Comparison of ENCODE assay signal across 26 mouse cellular contexts in the genomic region with DNA sequence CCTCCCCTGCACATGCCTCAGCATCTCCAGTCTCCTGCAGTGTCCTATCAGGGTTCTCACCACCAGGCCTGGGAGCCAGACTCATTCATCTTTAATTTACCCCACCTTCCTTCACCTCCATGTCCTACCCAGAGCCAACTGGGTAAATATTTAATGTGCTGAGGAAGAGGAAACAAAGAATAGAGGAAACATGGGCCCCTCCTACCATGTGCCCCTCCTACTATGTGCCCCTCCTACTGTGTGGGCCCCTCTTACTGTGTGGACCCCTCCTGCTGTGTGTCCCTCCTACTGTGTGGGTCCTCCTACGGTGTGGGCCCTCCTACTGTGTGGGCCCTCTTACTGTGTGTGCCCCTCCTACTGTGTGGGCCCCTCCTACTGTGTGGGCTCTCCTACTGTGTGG. TPM values are rescaled to one million over a fixed set of nuclear protein-coding genes. Genes with fewer than 3 reads are reported as not detected.
DNase-seq lines count a peak whose midpoint lies in the region; ATAC-seq and TF ChIP-seq lines count a peak whose summit lies in the region.
"Had no signal": no experiment of that assay in that cellular context is flagged by ENCODE, and none has a peak within 500 bp of the region (broad histone marks: within the 10 kb centered on the region; RNA-seq: fewer than 3 reads in every experiment).

No protein-coding gene starts in this region.

- H3K9ac ChIP-seq in embryonic facial prominence, embryonic 13.5 days = no peak overlapping the region
- no peak overlapping the region for H3K9ac ChIP-seq in kidney, embryonic 16.5 days (replicated peaks; ENCODE audit: low read length)
- H3K9ac ChIP-seq in lung, postnatal 0 days (replicated peaks; ENCODE audit: low read depth) = no peak overlapping the region
- H3K9ac ChIP-seq in stomach, postnatal 0 days (ENCODE audit: low read length) = no peak overlapping the region
- no peak overlapping the region for H3K9ac ChIP-seq in midbrain, embryonic 16.5 days (ENCODE audit: low read depth, low read length)
- H3K9ac ChIP-seq: embryonic facial prominence, embryonic 12.5 days; hindbrain, embryonic 13.5 days had no signal

- no peak overlapping the region for H3K4me2 ChIP-seq in embryonic facial prominence, embryonic 13.5 days
- no peak overlapping the region for H3K4me2 ChIP-seq in kidney, embryonic 16.5 days (replicated peaks; ENCODE audit: low read depth, low read length)
- H3K4me2 ChIP-seq in lung, postnatal 0 days (replicated peaks; ENCODE audit: low read depth, low read length) = no peak overlapping the region
- no peak overlapping the region for H3K4me2 ChIP-seq in stomach, postnatal 0 days (replicated peaks; ENCODE audit: low read depth)
- no peak overlapping the region for H3K4me2 ChIP-seq in midbrain, embryonic 16.5 days (ENCODE audit: low read length)
- H3K4me2 ChIP-seq: embryonic facial prominence, embryonic 12.5 days; heart, embryonic 11.5 days; hindbrain, embryonic 13.5 days had no signal

- H3K27me3 ChIP-seq in embryonic facial prominence, embryonic 13.5 days = no peaks in the 10 kb centered on the region
- H3K27me3 ChIP-seq in embryonic facial prominence, embryonic 10.5 days (replicated peaks; ENCODE audit: low read depth, poor library complexity, severe bottlenecking) = no peaks in the 10 kb centered on the region
- no peaks in the 10 kb centered on the region for H3K27me3 ChIP-seq in kidney, embryonic 16.5 days (ENCODE audit: insufficient read depth, low read length)
- no peaks in the 10 kb centered on the region for H3K27me3 ChIP-seq in lung, postnatal 0 days (replicated peaks; ENCODE audit: insufficient read depth, low read length)
- no peaks in the 10 kb centered on the region for H3K27me3 ChIP-seq in stomach, postnatal 0 days (ENCODE audit: control insufficient read depth, insufficient read depth, low read length)
- no peaks in the 10 kb centered on the region for H3K27me3 ChIP-seq in midbrain, embryonic 16.5 days (ENCODE audit: control insufficient read depth, insufficient read depth, low read depth, low read length)
- H3K27me3 ChIP-seq: embryonic facial prominence, embryonic 12.5 days; hindbrain, embryonic 13.5 days had no signal

- no peaks in the 10 kb centered on the region for H3K9me3 ChIP-seq in embryonic facial prominence, embryonic 13.5 days
- no peaks in the 10 kb centered on the region for H3K9me3 ChIP-seq in embryonic facial prominence, embryonic 10.5 days
- no peaks in the 10 kb centered on the region for H3K9me3 ChIP-seq in kidney, embryonic 16.5 days (ENCODE audit: low read length)
- H3K9me3 ChIP-seq in lung, postnatal 0 days (ENCODE audit: low read length) = no peaks in the 10 kb centered on the region
- no peaks in the 10 kb centered on the region for H3K9me3 ChIP-seq in stomach, postnatal 0 days (ENCODE audit: control insufficient read depth, low read length)
- no peaks in the 10 kb centered on the region for H3K9me3 ChIP-seq in midbrain, embryonic 16.5 days (replicated peaks; ENCODE audit: control insufficient read depth, low read length, poor library complexity, severe bottlenecking)
- H3K9me3 ChIP-seq: embryonic facial prominence, embryonic 12.5 days; forebrain, embryonic 10.5 days; G1E; hindbrain, embryonic 13.5 days had no signal

- H3K27ac ChIP-seq in embryonic facial prominence, embryonic 13.5 days = no peak overlapping the region
- H3K27ac ChIP-seq in embryonic facial prominence, embryonic 10.5 days (replicated peaks) = no peak overlapping the region
- H3K27ac ChIP-seq in kidney, embryonic 16.5 days (ENCODE audit: low read length) = no peak overlapping the region
- no peak overlapping the region for H3K27ac ChIP-seq in lung, postnatal 0 days (ENCODE audit: low read length)
- H3K27ac ChIP-seq in stomach, postnatal 0 days (replicated peaks) = 0 out of 2 replicates have a peak overlapping the region, but pooled peaks have one; percentile 0
- H3K27ac ChIP-seq in midbrain, embryonic 16.5 days (ENCODE audit: low read length) = no peak overlapping the region
- H3K27ac ChIP-seq: embryonic facial prominence, embryonic 12.5 days; forebrain, embryonic 10.5 days; hindbrain, embryonic 13.5 days; hindbrain, postnatal 0 days had no signal

- 38% methylated on average over 1 of the region's 1 CpGs for WGBS in embryonic facial prominence, embryonic 13.5 days
- 59% methylated on average over 1 of the region's 1 CpGs for WGBS in embryonic facial prominence, embryonic 10.5 days
- 65% methylated on average over 1 of the region's 1 CpGs for WGBS in kidney, embryonic 16.5 days
- WGBS in lung, postnatal 0 days = 31% methylated on average over 1 of the region's 1 CpGs
- 47% methylated on average over 1 of the region's 1 CpGs for WGBS in stomach, postnatal 0 days
- 54% methylated on average over 1 of the region's 1 CpGs for WGBS in midbrain, embryonic 16.5 days

- DNase-seq in embryonic facial prominence, embryonic 10.5 days (ENCODE audit: low spot score) = no peak
- DNase-seq in kidney, postnatal 10 days = no peak
- no peak for DNase-seq in lung, postnatal 0 days (ENCODE audit: low spot score)
- DNase-seq in lung, postnatal 4 days = no peak
- peak; percentile 22 for DNase-seq in stomach, postnatal 0 days (ENCODE audit: low spot score)
- DNase-seq: adrenal gland, adult 8-10 months; adrenal gland, postnatal 36 days; B cell, adult 2 months; cerebellum, adult 8-10 months; cerebellum, postnatal 14 days; embryo, embryonic 11 days; gastrocnemius, postnatal 36 days; heart, adult 18-20 months; heart, postnatal 10 days had no signal

- no peak for TF ChIP-seq CTCF in lung, postnatal 0 days (IDR thresholded peaks at IDR 0.05)
- TF ChIP-seq CTCF in stomach, postnatal 0 days (IDR thresholded peaks at IDR 0.05; ENCODE audit: low read depth) = no peak

- peak; percentile 43 for ATAC-seq in embryonic facial prominence, embryonic 13.5 days (ENCODE audit: insufficient number of reproducible peaks, insufficient read depth, low FRiP score, low TSS enrichment, low read depth)
- ATAC-seq in kidney, embryonic 16.5 days (ENCODE audit: low FRiP score, low TSS enrichment) = peak; percentile 19; the same call in 1 of the 2 replicates
- peak; percentile 21; the same call in 1 of the 2 replicates for ATAC-seq in lung, postnatal 0 days
- ATAC-seq in stomach, postnatal 0 days (ENCODE audit: low FRiP score, low TSS enrichment) = peak; percentile 80
- no peak for ATAC-seq in midbrain, embryonic 16.5 days
- ATAC-seq: CD4-positive, CD25-positive, alpha-beta regulatory T cell, adult 4 months; forebrain, embryonic 14.5 days; hindbrain, postnatal 0 days had no signal

- H3K4me1 ChIP-seq in embryonic facial prominence, embryonic 13.5 days = 0 out of 2 replicates have a peak, but pooled peaks cover 5% of the 10 kb centered on the region
- no peaks in the 10 kb centered on the region for H3K4me1 ChIP-seq in embryonic facial prominence, embryonic 10.5 days
- no peaks in the 10 kb centered on the region for H3K4me1 ChIP-seq in kidney, embryonic 16.5 days (ENCODE audit: insufficient read depth, low read length)
- H3K4me1 ChIP-seq in lung, postnatal 0 days (ENCODE audit: insufficient read depth, low read depth, low read length) = no peaks in the 10 kb centered on the region
- H3K4me1 ChIP-seq in stomach, postnatal 0 days (replicated peaks; ENCODE audit: control insufficient read depth, insufficient read depth) = no peaks in the 10 kb centered on the region; the same call in 1 of the 2 replicates
- H3K4me1 ChIP-seq in midbrain, embryonic 16.5 days (ENCODE audit: control insufficient read depth, insufficient read depth, low read length) = no peaks in the 10 kb centered on the region
- H3K4me1 ChIP-seq: embryonic facial prominence, embryonic 12.5 days; forebrain, embryonic 10.5 days; hindbrain, embryonic 13.5 days had no signal

- no peak overlapping the region for H3K4me3 ChIP-seq in embryonic facial prominence, embryonic 13.5 days
- H3K4me3 ChIP-seq in embryonic facial prominence, embryonic 10.5 days = no peak overlapping the region
- no peak overlapping the region for H3K4me3 ChIP-seq in kidney, embryonic 16.5 days (ENCODE audit: low read length)
- H3K4me3 ChIP-seq in lung, postnatal 0 days (ENCODE audit: low read depth, low read length) = no peak overlapping the region
- no peak overlapping the region for H3K4me3 ChIP-seq in stomach, postnatal 0 days (ENCODE audit: low read depth, low read length)
- H3K4me3 ChIP-seq in midbrain, embryonic 16.5 days (ENCODE audit: low read depth, low read length) = no peak overlapping the region
- H3K4me3 ChIP-seq: embryonic facial prominence, embryonic 12.5 days; erythroblast, embryonic 14.5 days; forebrain, embryonic 10.5 days; hindbrain, embryonic 13.5 days had no signal

- no peak for TF ChIP-seq EP300 in lung, postnatal 0 days (IDR thresholded peaks at IDR 0.05)
- TF ChIP-seq EP300 in stomach, postnatal 0 days (optimal IDR thresholded peaks at IDR 0.05) = no peak

- no peaks in the 10 kb centered on the region for H3K36me3 ChIP-seq in embryonic facial prominence, embryonic 13.5 days
- H3K36me3 ChIP-seq in embryonic facial prominence, embryonic 10.5 days (replicated peaks) = no peaks in the 10 kb centered on the region
- no peaks in the 10 kb centered on the region for H3K36me3 ChIP-seq in kidney, embryonic 16.5 days (ENCODE audit: insufficient read depth, low read length)
- no peaks in the 10 kb centered on the region for H3K36me3 ChIP-seq in lung, postnatal 0 days (ENCODE audit: insufficient read depth, low read length)
- H3K36me3 ChIP-seq in stomach, postnatal 0 days (ENCODE audit: control insufficient read depth, insufficient read depth, low read length) = no peaks in the 10 kb centered on the region
- H3K36me3 ChIP-seq in midbrain, embryonic 16.5 days (ENCODE audit: control insufficient read depth, insufficient read depth, low read length) = no peaks in the 10 kb centered on the region
- H3K36me3 ChIP-seq: embryonic facial prominence, embryonic 12.5 days; forebrain, embryonic 10.5 days; G1E; hindbrain, embryonic 13.5 days had no signal

RNA-seq across cellular contexts. Expression of gene Npas2, which starts 51.2 kb away (rescaled TPM):
- 0.73 and 1.7 TPM in 2 replicates for polyA plus RNA-seq in embryonic facial prominence, embryonic 13.5 days (2015; fragmentation: Nextera tagmentation; extraction: Ambion mirVana)
- polyA plus RNA-seq in embryonic facial prominence, embryonic 10.5 days (2016; fragmentation: Nextera tagmentation; extraction: Ambion mirVana) = 0.11 and 0.12 TPM in 2 replicates
- polyA plus RNA-seq in kidney, embryonic 16.5 days (2015; fragmentation: Nextera tagmentation; extraction: Ambion mirVana) = 0.69 and 1.3 TPM in 2 replicates
- polyA plus RNA-seq in lung, postnatal 0 days (2015; fragmentation: Nextera tagmentation; extraction: Ambion mirVana) = 2.2 TPM in 2 replicates
- polyA plus RNA-seq in stomach, postnatal 0 days (2015; fragmentation: Nextera tagmentation; extraction: Ambion mirVana) = 1.7 and 2.3 TPM in 2 replicates
- 0.54 and 0.71 TPM in 2 replicates for polyA plus RNA-seq in midbrain, embryonic 16.5 days (2015; fragmentation: Nextera tagmentation; extraction: Ambion mirVana)
- polyA plus RNA-seq: erythroblast, embryonic 14.5 days; forebrain, embryonic 10.5 days; G1E had no signal
